Mouse (Mus musculus): ENCODE measurements at regions not wholly inside any gene's neighbourhood (a gene's known extent, or its start where the extent isn't known, plus 50 kb on each side); places are given as distances from the start of the nearest gene placed in this dataset.

GRCm38 (mm10) chr8:116115811-116116372, 388.9 kb upstream of the Dynlrb2 start:
- peak; percentile 52 to 54 for DNase-seq

GRCm38 (mm10) chr8:116114978-116115377, 389.8 kb upstream of the Dynlrb2 start:
- DNase-seq = no peak

- DNase-seq = peak in 1 of 2 experiments; percentile 19
These were observed 390.3 kb upstream of the Dynlrb2 start for GRCm38 (mm10) chr8:116114502-116114901.

- no peak for DNase-seq
These were observed 393.6 kb upstream of the Dynlrb2 start for GRCm38 (mm10) chr8:116111168-116111567.

- DNase-seq = peak; percentile 18
These were observed 389.1 kb upstream of the Maf start for GRCm38 (mm10) chr8:116096666-116097065.

- DNase-seq = no peak
These were observed 375.6 kb upstream of the Maf start for GRCm38 (mm10) chr8:116083156-116083555.

GRCm38 (mm10) chr8:116078849-116079407, 371.3 kb upstream of the Maf start:
- DNase-seq = no peak

GRCm38 (mm10) chr8:116071497-116071896, 363.9 kb upstream of the Maf start:
- no peak for DNase-seq

GRCm38 (mm10) chr8:116069538-116069937, 361.9 kb upstream of the Maf start:
- DNase-seq = no peak

- no peak for DNase-seq
These were observed 360.4 kb upstream of the Maf start for GRCm38 (mm10) chr8:116067978-116068375.

GRCm38 (mm10) chr8:116067182-116067977, 359.8 kb upstream of the Maf start:
- DNase-seq = no peak

- DNase-seq = no peak
These were observed 358.3 kb upstream of the Maf start for GRCm38 (mm10) chr8:116065871-116066270.

- no peak for DNase-seq
These were observed 357.7 kb upstream of the Maf start for GRCm38 (mm10) chr8:116065327-116065726.

GRCm38 (mm10) chr8:116064562-116064961, 357.0 kb upstream of the Maf start:
- DNase-seq = no peak

- DNase-seq = peak in 1 of 2 experiments; percentile 4
These were observed 355.9 kb upstream of the Maf start for GRCm38 (mm10) chr8:116063541-116063940.

GRCm38 (mm10) chr8:116053483-116053882, 345.9 kb upstream of the Maf start:
- no peak for DNase-seq

- no peak for DNase-seq
These were observed 345.4 kb upstream of the Maf start for GRCm38 (mm10) chr8:116053043-116053442.

- no peak for DNase-seq
These were observed 340.9 kb upstream of the Maf start for GRCm38 (mm10) chr8:116048480-116048879.

GRCm38 (mm10) chr8:116046859-116047258, 339.3 kb upstream of the Maf start:
- DNase-seq = no peak

- DNase-seq = no peak
These were observed 337.9 kb upstream of the Maf start for GRCm38 (mm10) chr8:116045526-116045925.

- DNase-seq = no peak
These were observed 335.8 kb upstream of the Maf start for GRCm38 (mm10) chr8:116043381-116043780.

GRCm38 (mm10) chr8:116030966-116031365, 323.4 kb upstream of the Maf start:
- no peak for DNase-seq

- no peak for DNase-seq
These were observed 317.7 kb upstream of the Maf start for GRCm38 (mm10) chr8:116025321-116025720.

GRCm38 (mm10) chr8:116024811-116025210, 317.2 kb upstream of the Maf start:
- DNase-seq = no peak
